Mouse (Mus musculus): ENCODE measurements around the gene Olfr1057. TPM values are rescaled to one million over a fixed set of nuclear protein-coding genes. Genes with fewer than 3 reads are reported as not detected.

Olfr1057 gene
- polyA plus RNA-seq, 1 experiment, result not detected

GRCm38 (mm10) chr2:86350184-86350583 lies 28.0 kb downstream of the Olfr1057 start, which contains the start of gene Olfr1055:
Gene Olfr1055, minus strand, starts transcription at chr2:86350284.
- no peaks in the 10 kb centered on the region for H3K36me3 ChIP-seq (ENCODE audit: control insufficient read depth, insufficient read depth, low read length)
- H3K27ac ChIP-seq (ENCODE audit: insufficient read depth, low read depth, low read length), result no peak within 1 kb of the TSS
- H3K4me3 ChIP-seq (ENCODE audit: low read depth, low read length), result no peak within 1 kb of the TSS
- no peak for TF ChIP-seq POLR2A (IDR thresholded peaks at IDR 0.05; ENCODE audit: low read depth, low read length)
- TF ChIP-seq CTCF (IDR thresholded peaks at IDR 0.05; ENCODE audit: extremely low read depth, insufficient read length, insufficient replicate concordance, low read depth, low read length), result no peak
- WGBS, result 91% methylated on average over 5 of the region's 5 CpGs
- no peaks in the 10 kb centered on the region for H3K27me3 ChIP-seq (ENCODE audit: control insufficient read depth, insufficient read depth, low read length)
- no peaks in the 10 kb centered on the region for H3K4me1 ChIP-seq (ENCODE audit: control insufficient read depth, insufficient read depth, insufficient read length, low read length)

GRCm38 (mm10) chr2:86335333-86335732 lies 42.9 kb downstream of the Olfr1057 start, which contains the start of gene Olfr1054:
Gene Olfr1054, minus strand, starts transcription at chr2:86335433.
- Histone ChIP-seq H3K36me3 (ENCODE audit: control insufficient read depth, insufficient read depth, low read length) (no peaks in the 10 kb centered on the region), H3K27ac (ENCODE audit: insufficient read depth, low read depth, low read length) (no peak within 1 kb of the TSS), H3K27me3 (ENCODE audit: control insufficient read depth, insufficient read depth, low read length) (no peaks in the 10 kb centered on the region), H3K4me3 (ENCODE audit: low read depth, low read length) (no peak within 1 kb of the TSS), H3K4me1 (ENCODE audit: control insufficient read depth, insufficient read depth, insufficient read length, low read length) (no peaks in the 10 kb centered on the region)
- TF ChIP-seq POLR2A (IDR thresholded peaks at IDR 0.05; ENCODE audit: low read depth, low read length), result no peak
- no peak for TF ChIP-seq CTCF (IDR thresholded peaks at IDR 0.05; ENCODE audit: extremely low read depth, insufficient read length, insufficient replicate concordance, low read depth, low read length)
- WGBS, result 82% methylated on average over 3 of the region's 3 CpGs

Other genes starting within 250 kb of the Olfr1057 start
- not detected in 2 replicates for gene Olfr1039, start 242.5 kb downstream of the Olfr1057 start, polyA plus RNA-seq (2012; rRNA removed)
- gene Olfr1040, start 231.7 kb downstream of the Olfr1057 start, polyA plus RNA-seq (2012; rRNA removed), result not detected in 2 replicates
- gene Olfr1042, start 216.6 kb downstream of the Olfr1057 start, polyA plus RNA-seq (2012; rRNA removed), result not detected in 2 replicates
- not detected in 2 replicates for gene Olfr1043, start 210.9 kb downstream of the Olfr1057 start, polyA plus RNA-seq (2012; rRNA removed)
- gene Olfr1044, start 200.6 kb downstream of the Olfr1057 start, polyA plus RNA-seq (2012; rRNA removed), result not detected in 2 replicates
- gene Olfr52, start 192.7 kb downstream of the Olfr1057 start, polyA plus RNA-seq (2012; rRNA removed), result not detected in 2 replicates
- not detected in 2 replicates for gene Olfr1045, start 175.4 kb downstream of the Olfr1057 start, polyA plus RNA-seq (2012; rRNA removed)
- not detected in 2 replicates for gene Olfr1046, start 159.1 kb downstream of the Olfr1057 start, polyA plus RNA-seq (2012; rRNA removed)
- gene Olfr1047, start 147.0 kb downstream of the Olfr1057 start, polyA plus RNA-seq (2012; rRNA removed), result not detected in 2 replicates
- not detected in 2 replicates for gene Olfr1048, start 138.1 kb downstream of the Olfr1057 start, polyA plus RNA-seq (2012; rRNA removed)
- not detected in 2 replicates for gene Olfr1049, start 120.1 kb downstream of the Olfr1057 start, polyA plus RNA-seq (2012; rRNA removed)
- gene Olfr1051, start 99.3 kb downstream of the Olfr1057 start, polyA plus RNA-seq (2012; rRNA removed), result not detected in 2 replicates
- not detected in 2 replicates for gene Olfr1052, start 85.9 kb downstream of the Olfr1057 start, polyA plus RNA-seq (2012; rRNA removed)
- not detected in 2 replicates for gene Olfr1053, start 63.1 kb downstream of the Olfr1057 start, polyA plus RNA-seq (2012; rRNA removed)
- not detected in 2 replicates for gene Olfr1054, start 43.0 kb downstream of the Olfr1057 start, polyA plus RNA-seq (2012; rRNA removed)
- not detected in 2 replicates for gene Olfr1055, start 28.1 kb downstream of the Olfr1057 start, polyA plus RNA-seq (2012; rRNA removed)
- not detected in 2 replicates for gene Olfr1056, start 15.9 kb downstream of the Olfr1057 start, polyA plus RNA-seq (2012; rRNA removed)
- not detected in 2 replicates for gene Olfr1058, start 10.2 kb upstream of the Olfr1057 start, polyA plus RNA-seq (2012; rRNA removed)
- gene Olfr1061, start 35.7 kb upstream of the Olfr1057 start, polyA plus RNA-seq (2012; rRNA removed), result not detected in 2 replicates
- not detected in 2 replicates for gene Olfr1062, start 48.4 kb upstream of the Olfr1057 start, polyA plus RNA-seq (2012; rRNA removed)
- not detected in 2 replicates for gene Olfr1065, start 72.2 kb upstream of the Olfr1057 start, polyA plus RNA-seq (2012; rRNA removed)
- gene Olfr1066, start 77.9 kb upstream of the Olfr1057 start, polyA plus RNA-seq (2012; rRNA removed), result not detected in 2 replicates
- gene Olfr228, start 109.0 kb upstream of the Olfr1057 start, polyA plus RNA-seq (2012; rRNA removed), result not detected in 2 replicates
- not detected in 2 replicates for gene Olfr1076, start 130.1 kb upstream of the Olfr1057 start, polyA plus RNA-seq (2012; rRNA removed)
- gene Olfr1079, start 164.1 kb upstream of the Olfr1057 start, polyA plus RNA-seq (2012; rRNA removed), result not detected in 2 replicates
- not detected in 2 replicates for gene Olfr1080, start 179.8 kb upstream of the Olfr1057 start, polyA plus RNA-seq (2012; rRNA removed)
- gene Olfr1082, start 220.6 kb upstream of the Olfr1057 start, polyA plus RNA-seq (2012; rRNA removed), result not detected in 2 replicates